Mouse (Mus musculus) heart, embryonic 11.5 days (tissue): ENCODE results near the gene Pth1r. TPM values are rescaled to one million over a fixed set of nuclear protein-coding genes. Genes with fewer than 3 reads are reported as not detected.

Source experiments
- ATAC-seq: fragments of 200-750 bp; cut with Nextera tagmentation; replicated peaks from 2 replicates; pipeline ENCODE4 v1.8.0; 2017; ENCODE audit warnings: moderate library complexity; ENCODE audit not compliant: insufficient number of reproducible peaks, low FRiP score, low TSS enrichment
- H3K27ac ChIP-seq: fragments of 300-500 bp; sonication (generic); 2 replicates; pipeline ENCODE4 v1.5.1; 2014; ENCODE audit warnings: mild to moderate bottlenecking, low read depth, low read length
- H3K27me3 ChIP-seq: fragments of 300-500 bp; sonication (generic); 2 replicates; pipeline ENCODE4 v1.6.1; 2014; ENCODE audit warnings: mild to moderate bottlenecking, low read length, mixed read lengths; ENCODE audit not compliant: control insufficient read depth, insufficient read depth
- H3K36me3 ChIP-seq: fragments of 300-500 bp; sonication (generic); 2 replicates; pipeline ENCODE4 v1.6.1; 2014; ENCODE audit warnings: mild to moderate bottlenecking, low read length, moderate library complexity, mixed read lengths; ENCODE audit not compliant: control insufficient read depth, insufficient read depth
- H3K4me1 ChIP-seq: fragments of 300-500 bp; sonication (generic); 2 replicates; pipeline ENCODE4 v1.6.1; 2014; ENCODE audit warnings: low read length; ENCODE audit not compliant: control insufficient read depth, insufficient read depth
- H3K4me2 ChIP-seq: fragments of 300-500 bp; sonication (generic); 2 replicates; pipeline ENCODE4 v1.6.1; 2014; ENCODE audit warnings: mild to moderate bottlenecking, moderate library complexity
- H3K4me3 ChIP-seq: fragments of 300-500 bp; sonication (generic); 2 replicates; pipeline ENCODE4 v1.5.1; 2014; ENCODE audit warnings: low read depth, low read length
- H3K9ac ChIP-seq: fragments of 300-500 bp; sonication (generic); 2 replicates; pipeline ENCODE4 v1.6.1; 2014; ENCODE audit warnings: mild to moderate bottlenecking, low read depth, low read length, moderate library complexity
- H3K9me3 ChIP-seq: fragments of 300-500 bp; sonication (generic); replicated peaks from 2 replicates; pipeline ENCODE4 v1.6.1; 2016; ENCODE audit warnings: low read length; ENCODE audit not compliant: control insufficient read depth
- WGBS: fragments of 180-500 bp; shearing (Covaris S2); extraction: QIAGEN DNeasy Blood & Tissue Kit; methylation state at CpG from one replicate; pipeline ENCODE4 v1.1.7; 2014; ENCODE audit not compliant: insufficient replicate concordance; 5-methylcytosine and 5-hydroxymethylcytosine counted together
- polyA plus RNA-seq: library from polyadenylated mRNA; unstranded; fragments of >200 nt; fragmentation: Nextera tagmentation; extraction: Ambion mirVana; gene quantifications from 2 replicates; pipeline ENCODE4 v1.2.1, GENCODE M21; 2014

Pth1r gene
- polyA plus RNA-seq, 1 experiment from 2014 or later = 24.3 TPM

- Histone ChIP-seq H3K4me3 (peak overlapping the region; percentile 70), H3K9me3 (no peaks in the 10 kb centered on the region), H3K27me3 (peaks cover 5% of the 10 kb centered on the region; the same call in 1 of the 2 replicates), H3K4me2 (peak overlapping the region; percentile 80), H3K9ac (peak overlapping the region; percentile 88), H3K4me1 (peaks cover 36% of the 10 kb centered on the region), H3K36me3 (no peaks in the 10 kb centered on the region), H3K27ac (peak overlapping the region; percentile 87)
- ATAC-seq = peak; percentile 29; the same call in 1 of the 2 replicates
- under 1% methylated on average over 45 of the region's 63 CpGs for WGBS
These were observed 3.3 kb downstream of the Pth1r start for GRCm38 (mm10) chr9:110743456-110744323.

- no peaks in the 10 kb centered on the region for H3K9me3 ChIP-seq
- WGBS = under 1% methylated on average over 31 of the region's 49 CpGs
- peak overlapping the region; percentile 70 for H3K4me3 ChIP-seq
- H3K36me3 ChIP-seq = no peaks in the 10 kb centered on the region
- peaks cover 5% of the 10 kb centered on the region; the same call in 1 of the 2 replicates for H3K27me3 ChIP-seq
- peak; percentile 20; the same call in 1 of the 2 replicates for ATAC-seq
- peak overlapping the region; percentile 87 for H3K27ac ChIP-seq
- peak overlapping the region; percentile 88 for H3K9ac ChIP-seq
- peak overlapping the region; percentile 80 for H3K4me2 ChIP-seq
- peaks cover 31% of the 10 kb centered on the region for H3K4me1 ChIP-seq
These were observed 3.9 kb downstream of the Pth1r start for GRCm38 (mm10) chr9:110742951-110743455.

GRCm38 (mm10) chr9:110742295-110742950 is 4.5 kb downstream of the Pth1r start:
- Histone ChIP-seq H3K27me3 (peaks cover 5% of the 10 kb centered on the region; the same call in 1 of the 2 replicates), H3K4me2 (peak overlapping the region; percentile 80), H3K4me1 (peaks cover 31% of the 10 kb centered on the region), H3K9me3 (no peaks in the 10 kb centered on the region), H3K27ac (peak overlapping the region; percentile 87), H3K36me3 (no peaks in the 10 kb centered on the region), H3K4me3 (peak overlapping the region; percentile 70), H3K9ac (peak overlapping the region; percentile 88)
- 1% methylated on average over 57 of the region's 71 CpGs for WGBS
- peak; percentile 60 for ATAC-seq

DNA sequence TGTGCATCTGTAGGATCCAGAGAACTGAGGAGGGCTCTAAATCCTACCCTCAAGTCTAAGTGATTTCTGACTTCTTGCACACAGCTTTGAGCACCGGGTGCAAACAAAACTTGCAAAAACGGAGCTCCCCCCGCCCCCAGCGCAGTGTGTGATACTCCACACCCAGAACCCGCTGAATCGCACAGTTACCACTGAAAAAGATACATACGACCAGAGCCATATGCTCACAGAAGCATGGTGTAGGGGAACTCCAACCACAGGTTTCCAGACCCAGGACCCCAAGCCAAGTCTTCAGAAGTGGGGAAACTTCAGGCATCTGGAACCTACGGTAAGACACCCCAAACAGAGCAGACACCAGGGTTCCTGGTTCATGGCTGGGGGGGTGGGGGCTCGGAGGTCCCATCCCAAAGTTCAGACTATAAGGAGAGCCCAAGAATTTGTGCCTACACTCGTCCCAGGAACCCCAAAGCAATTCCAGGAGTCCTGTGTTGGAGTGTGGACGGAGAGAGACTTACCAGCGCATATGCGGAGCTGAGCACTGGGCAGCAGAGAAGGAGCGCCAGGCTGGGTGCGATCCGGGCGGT is 5.1 kb downstream of the Pth1r start, which contains the start of gene Myl3:
Gene Myl3 (plus strand): TSS at position 151 of the 584 bp plus-strand sequence.
- Histone ChIP-seq H3K4me1 (peaks cover 31% of the 10 kb centered on the region), H3K9ac (peak within 1 kb of the TSS; percentile 88), H3K36me3 (no peaks in the 10 kb centered on the region), H3K27ac (peak within 1 kb of the TSS; percentile 87), H3K4me3 (peak within 1 kb of the TSS; percentile 70), H3K9me3 (no peaks in the 10 kb centered on the region), H3K27me3 (peaks cover 5% of the 10 kb centered on the region; the same call in 1 of the 2 replicates), H3K4me2 (peak within 1 kb of the TSS; percentile 80)
- no peak for ATAC-seq
- WGBS = 2% methylated on average over 17 of the region's 17 CpGs

- no peak for ATAC-seq
- H3K4me1 ChIP-seq = peaks cover 28% of the 10 kb centered on the region
These were observed 7.0 kb downstream of the Pth1r start for GRCm38 (mm10) chr9:110739961-110740360.

DNA sequence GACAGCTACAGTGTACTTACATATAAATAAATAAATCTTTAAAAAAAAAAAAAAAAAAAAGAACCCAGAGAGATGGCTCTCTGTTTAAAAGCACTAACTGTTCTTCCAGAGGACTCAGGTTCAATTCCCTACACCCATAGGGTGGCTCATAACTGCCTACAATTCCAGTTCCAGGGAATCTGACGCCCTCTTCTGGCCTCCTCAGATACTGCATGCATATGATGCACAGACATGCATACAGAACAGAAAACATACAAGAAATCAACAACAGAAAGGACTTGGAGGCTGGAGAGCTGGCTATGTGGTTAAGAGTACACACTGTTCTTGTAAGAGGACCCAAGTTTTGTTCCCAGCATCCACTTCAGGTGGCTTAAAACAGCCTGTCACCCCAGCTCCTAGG is 8.9 kb downstream of the Pth1r start:
- 18% methylated on average over 1 of the region's 1 CpGs for WGBS
- peaks cover 42% of the 10 kb centered on the region for H3K4me1 ChIP-seq
- no peak overlapping the region for H3K4me3 ChIP-seq
- ATAC-seq = no peak
- H3K27ac ChIP-seq = no peak overlapping the region
- no peaks in the 10 kb centered on the region for H3K9me3 ChIP-seq
- H3K4me2 ChIP-seq = no peak overlapping the region
- H3K36me3 ChIP-seq = no peaks in the 10 kb centered on the region
- H3K9ac ChIP-seq = no peak overlapping the region
- peaks cover 3% of the 10 kb centered on the region; the same call in 1 of the 2 replicates for H3K27me3 ChIP-seq

More at GRCm38 (mm10) chr9:110739961-110740360, 7.0 kb downstream of the Pth1r start:
- no peak overlapping the region for H3K4me3 ChIP-seq
- peaks cover 5% of the 10 kb centered on the region for H3K27me3 ChIP-seq
- no peaks in the 10 kb centered on the region for H3K36me3 ChIP-seq
- WGBS = 88% methylated on average over 7 of the region's 7 CpGs
- no peak overlapping the region for H3K9ac ChIP-seq
- no peak overlapping the region for H3K4me2 ChIP-seq
- no peak overlapping the region for H3K27ac ChIP-seq
- H3K9me3 ChIP-seq = no peaks in the 10 kb centered on the region

GRCm38 (mm10) chr9:110736362-110736761 is 10.6 kb downstream of the Pth1r start:
- H3K4me3 ChIP-seq = no peak overlapping the region
- H3K9me3 ChIP-seq = no peaks in the 10 kb centered on the region
- WGBS = 46% methylated on average over 8 of the region's 9 CpGs
- no peak for ATAC-seq
- H3K36me3 ChIP-seq = no peaks in the 10 kb centered on the region
- H3K27ac ChIP-seq = no peak overlapping the region
- peaks cover 50% of the 10 kb centered on the region for H3K4me1 ChIP-seq
- peaks cover 3% of the 10 kb centered on the region; the same call in 1 of the 2 replicates for H3K27me3 ChIP-seq
- no peak overlapping the region for H3K4me2 ChIP-seq
- H3K9ac ChIP-seq = no peak overlapping the region

DNA sequence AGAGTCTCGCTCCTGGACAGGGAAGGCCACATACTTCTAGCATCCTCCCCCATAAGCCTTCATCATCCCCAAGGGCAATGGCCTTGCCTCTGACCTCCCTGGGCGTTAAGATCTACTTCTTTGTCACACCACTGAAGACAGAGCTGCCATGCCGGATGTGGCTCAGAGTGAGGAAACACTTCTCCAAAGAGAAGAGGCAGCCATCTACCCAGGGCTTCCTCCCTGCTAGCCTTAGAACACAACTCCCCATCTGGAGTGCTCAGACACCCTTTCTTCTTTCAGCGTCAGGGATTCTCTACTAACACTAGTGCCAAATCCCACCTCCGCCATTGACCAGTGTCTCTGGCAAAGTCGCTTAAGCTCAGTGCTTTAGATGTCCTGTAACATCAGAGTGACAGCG is 12.8 kb downstream of the Pth1r start:
- Histone ChIP-seq H3K4me2 (no peak overlapping the region), H3K4me1 (peaks cover 40% of the 10 kb centered on the region), H3K27me3 (peaks cover 3% of the 10 kb centered on the region; the same call in 1 of the 2 replicates), H3K36me3 (0 out of 2 replicates have a peak, but pooled peaks cover 2% of the 10 kb centered on the region), H3K4me3 (no peak overlapping the region), H3K27ac (no peak overlapping the region), H3K9me3 (no peaks in the 10 kb centered on the region), H3K9ac (no peak overlapping the region)
- ATAC-seq = no peak
- WGBS = 71% methylated on average over 7 of the region's 7 CpGs
